Mouse (Mus musculus) urinary bladder, postnatal 4 days (tissue): Measurements from ENCODE around the gene Prr12.
"Not testable (repeated sequence)": the region's sequence is repeated elsewhere in the genome, so short reads cannot be mapped to it uniquely, and the experiment has no call there.

Source experiments
- DNase-seq, 2 experiments: peaks; one replicate each; pipeline ENCODE4 v3.0.0; 2021 to 2022; ENCODE audit warnings: low spot score in 2 of 2

Prr12 gene

GRCm38 (mm10) chr7:45052862-45053116 is at the start of gene Prr12:
Gene Prr12, minus strand, starts transcription at chr7:45052881.
- no peak for DNase-seq

- DNase-seq, result no peak
Measured at GRCm38 (mm10) chr7:45102441-45102840, 49.8 kb upstream of the Prr12 start.

- no peak for DNase-seq
Measured at GRCm38 (mm10) chr7:45100046-45100445, 47.4 kb upstream of the Prr12 start.

GRCm38 (mm10) chr7:45098541-45099240 is 46.0 kb upstream of the Prr12 start:
- no peak for DNase-seq

GRCm38 (mm10) chr7:45097479-45097878 is 44.8 kb upstream of the Prr12 start:
- DNase-seq, result no peak

- not testable (repeated sequence) for DNase-seq
Measured at GRCm38 (mm10) chr7:45095965-45096364, 43.3 kb upstream of the Prr12 start.

- DNase-seq, result no peak
Measured at GRCm38 (mm10) chr7:45095367-45095766, 42.7 kb upstream of the Prr12 start.

- no peak for DNase-seq
Measured at GRCm38 (mm10) chr7:45094121-45094520, 41.4 kb upstream of the Prr12 start.

- DNase-seq, result no peak
Measured at GRCm38 (mm10) chr7:45093516-45093905, 40.8 kb upstream of the Prr12 start.

GRCm38 (mm10) chr7:45092828-45093515 is 40.3 kb upstream of the Prr12 start:
- no peak for DNase-seq

- DNase-seq, result peak; percentile 94 to 95
Measured at GRCm38 (mm10) chr7:45092048-45092447, 39.4 kb upstream of the Prr12 start, which contains the start of gene Rcn3. Gene Rcn3, minus strand, starts transcription at chr7:45092221.

GRCm38 (mm10) chr7:45091001-45091990 is 38.6 kb upstream of the Prr12 start:
- peak; percentile 60 to 74 for DNase-seq

GRCm38 (mm10) chr7:45090251-45090977 is 37.7 kb upstream of the Prr12 start:
- no peak for DNase-seq

GRCm38 (mm10) chr7:45088597-45088996 is 35.9 kb upstream of the Prr12 start:
- no peak for DNase-seq

- no peak for DNase-seq
Measured at GRCm38 (mm10) chr7:45086084-45086483, 33.4 kb upstream of the Prr12 start.

GRCm38 (mm10) chr7:45083300-45083890 is 30.7 kb upstream of the Prr12 start:
- no peak for DNase-seq

- no peak for DNase-seq
Measured at GRCm38 (mm10) chr7:45082401-45083299, 30.0 kb upstream of the Prr12 start.

- no peak for DNase-seq
Measured at GRCm38 (mm10) chr7:45081016-45081415, 28.3 kb upstream of the Prr12 start.

GRCm38 (mm10) chr7:45079856-45080255 is 27.2 kb upstream of the Prr12 start:
- peak; percentile 77 to 92 for DNase-seq

GRCm38 (mm10) chr7:45078513-45078912 is 25.8 kb upstream of the Prr12 start:
- DNase-seq, result peak in 1 of 2 experiments; percentile 79
